Mouse (Mus musculus) stomach, postnatal 0 days (tissue): ENCODE data around the gene Actb.

Experiments used
- CTCF ChIP-seq: IDR thresholded peaks from 2 replicates; pipeline ENCODE4 v1.5.1; 2016; ENCODE audit warnings: antibody characterized with exemption, low read depth, mild to moderate bottlenecking, moderate library complexity
- EP300 ChIP-seq: optimal IDR thresholded peaks from 2 replicates; pipeline ENCODE3; 2016; ENCODE audit warnings: antibody characterized with exemption

DNA sequence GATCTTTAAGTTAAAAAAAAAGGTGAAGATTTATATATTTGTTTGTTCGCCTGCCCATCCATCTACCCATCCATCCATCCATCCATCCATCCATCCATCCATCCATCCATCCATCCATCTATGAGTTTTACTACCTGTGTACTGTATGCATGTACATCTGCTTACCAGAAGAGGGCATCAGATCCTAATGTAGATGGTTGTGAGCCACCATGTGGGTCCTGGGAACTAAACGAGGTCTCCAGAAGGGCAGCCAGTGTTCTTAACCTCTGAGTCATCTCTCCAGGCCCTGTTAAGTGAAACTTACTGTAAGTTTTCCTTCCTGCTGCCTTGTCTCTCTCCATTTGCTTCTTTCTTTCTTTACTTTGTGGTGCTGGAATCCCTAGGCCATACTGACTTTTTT is 33.8 kb upstream of the Actb start:
- TF ChIP-seq CTCF (peak; percentile 63), EP300 (no peak)
